Mouse (Mus musculus) heart, postnatal 0 days (tissue): ENCODE data around the gene Zscan5b.

Experiments
- CTCF ChIP-seq: IDR thresholded peaks from 2 replicates; pipeline ENCODE4 v1.5.1; 2016; ENCODE audit warnings: antibody characterized with exemption, control low read depth, low read depth
- EP300 ChIP-seq: IDR thresholded peaks from 2 replicates; pipeline ENCODE4 v1.6.1; 2016; ENCODE audit warnings: antibody characterized with exemption, low read depth

- TF ChIP-seq CTCF (no peak), EP300 (no peak)
Observed at GRCm38 (mm10) chr7:6173872-6174271, 48.2 kb upstream of the Zscan5b start.
